Mouse (Mus musculus) kidney, adult 18-20 months (tissue): ENCODE results near the gene Dnajc30.
"Not testable (repeated sequence)": the region's sequence is repeated elsewhere in the genome, so short reads cannot be mapped to it uniquely, and the experiment has no call there.

Experiments used
- DNase-seq: peaks from one replicate; pipeline ENCODE4 v3.0.0; 2021

Dnajc30 gene

DNA sequence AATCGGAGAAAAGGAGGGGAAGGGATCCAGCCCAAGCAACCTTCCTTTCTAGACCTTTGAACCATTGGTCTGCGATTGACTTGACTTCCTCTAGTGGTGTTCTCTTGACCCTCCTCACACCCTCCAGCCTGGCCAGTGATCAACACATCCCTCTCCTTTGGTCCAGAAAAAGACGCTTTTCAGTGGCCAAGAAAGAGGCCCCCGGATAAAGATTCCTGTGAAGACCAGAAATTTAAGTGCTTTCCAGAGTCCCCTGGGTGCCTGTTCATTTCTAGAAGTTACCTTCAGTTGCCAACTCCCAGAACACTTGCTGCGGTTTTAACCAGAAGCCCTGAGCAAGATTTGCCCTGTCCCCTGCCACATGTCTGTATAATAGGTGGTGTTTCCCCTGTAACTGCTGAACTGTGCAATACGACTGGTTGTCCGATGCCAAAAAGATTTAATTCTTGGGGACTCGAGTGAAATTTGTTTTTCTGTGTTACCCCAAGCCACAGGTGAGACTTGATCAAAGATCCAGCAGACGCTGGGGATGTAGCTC lies 976 bp downstream of the Dnajc30 start, which contains the start of gene Bud23:
Bud23 (minus strand) TSS at position 51 of the 538 bp plus-strand sequence.
- DNase-seq: not testable (repeated sequence)

DNA sequence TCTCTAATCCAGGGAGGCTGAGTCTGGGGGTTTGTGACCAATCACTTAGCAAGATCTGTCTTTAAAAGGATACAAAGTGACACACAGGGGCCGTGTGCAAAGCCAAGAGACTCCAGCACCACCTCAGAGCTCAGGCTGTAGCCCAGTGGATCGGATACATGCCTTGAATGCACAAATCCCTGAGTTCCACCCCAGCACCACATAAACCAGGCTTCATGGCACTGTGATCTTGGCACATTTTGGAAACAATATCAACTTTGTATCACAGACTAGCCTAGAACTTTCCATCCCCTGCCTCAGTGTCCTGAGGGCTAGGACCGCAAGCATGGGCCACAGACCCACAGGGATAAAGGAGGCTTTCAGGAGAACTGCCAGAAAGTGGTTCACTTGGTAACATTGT lies 2.0 kb downstream of the Dnajc30 start:
- DNase-seq: no peak

- no peak for DNase-seq
These were observed 6.4 kb downstream of the Dnajc30 start for GRCm38 (mm10) chr5:135070448-135070847.

GRCm38 (mm10) chr5:135072061-135072460 lies 8.1 kb downstream of the Dnajc30 start:
- DNase-seq: no peak

DNA sequence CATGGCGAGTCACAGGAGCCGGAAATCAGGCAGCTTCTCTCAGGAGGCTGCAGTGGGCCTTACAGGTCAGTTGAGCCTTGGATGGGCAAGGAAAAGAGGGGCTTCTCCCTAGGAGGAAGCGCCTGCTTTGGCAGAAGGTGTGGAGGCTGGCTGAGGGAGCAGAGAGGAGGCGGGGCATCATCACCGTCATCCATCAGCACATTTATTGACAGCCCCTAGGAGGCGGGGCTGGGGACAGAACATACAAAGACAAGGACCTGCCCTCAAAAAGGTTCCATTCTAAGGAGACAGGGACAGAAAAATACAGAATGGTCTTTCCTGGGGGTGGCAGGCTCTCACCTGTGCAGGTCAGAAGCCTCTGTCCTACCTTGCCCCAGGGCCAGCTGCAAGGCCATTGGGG lies 8.7 kb downstream of the Dnajc30 start:
- no peak for DNase-seq

DNA sequence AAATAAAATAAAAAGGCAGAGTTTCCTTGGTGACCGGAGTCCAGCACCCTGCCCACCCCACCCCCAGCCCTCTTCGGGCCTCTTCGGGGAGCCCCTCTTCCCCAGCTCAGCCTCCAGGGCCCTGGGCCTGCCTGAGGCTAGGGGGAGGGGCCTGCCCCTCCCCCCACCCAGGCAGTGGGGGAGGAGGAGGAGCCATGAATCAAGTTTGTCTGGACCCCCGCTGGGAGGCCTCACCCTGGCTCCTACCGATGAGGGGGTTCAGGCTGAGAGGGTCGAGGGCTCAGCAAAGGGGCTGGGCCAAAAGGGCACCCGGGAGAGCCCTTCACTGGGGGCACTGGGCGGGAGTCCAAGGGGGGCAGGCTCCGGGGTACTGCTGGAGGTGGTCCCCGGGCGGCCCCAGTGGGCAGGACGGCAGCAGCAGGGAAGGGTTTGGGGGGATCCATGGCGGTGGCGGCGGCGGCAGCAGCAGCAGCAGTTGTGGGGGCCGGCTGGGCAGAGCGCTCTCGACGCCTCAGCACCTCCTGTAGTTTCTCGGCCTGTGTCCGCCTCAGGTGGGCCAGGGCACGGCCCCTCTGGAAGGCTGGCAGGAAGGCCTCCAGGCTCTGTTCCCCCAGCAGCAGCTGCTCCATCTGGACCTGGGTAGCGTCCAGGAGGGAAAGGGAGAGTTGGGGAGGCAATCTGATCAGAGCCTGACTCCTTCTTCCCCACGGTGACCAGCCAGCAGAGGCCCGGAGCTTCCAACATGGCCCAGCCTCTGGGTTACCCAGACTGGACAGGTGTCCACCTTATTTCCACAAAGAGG lies 9.5 kb downstream of the Dnajc30 start:
- DNase-seq: no peak

DNA sequence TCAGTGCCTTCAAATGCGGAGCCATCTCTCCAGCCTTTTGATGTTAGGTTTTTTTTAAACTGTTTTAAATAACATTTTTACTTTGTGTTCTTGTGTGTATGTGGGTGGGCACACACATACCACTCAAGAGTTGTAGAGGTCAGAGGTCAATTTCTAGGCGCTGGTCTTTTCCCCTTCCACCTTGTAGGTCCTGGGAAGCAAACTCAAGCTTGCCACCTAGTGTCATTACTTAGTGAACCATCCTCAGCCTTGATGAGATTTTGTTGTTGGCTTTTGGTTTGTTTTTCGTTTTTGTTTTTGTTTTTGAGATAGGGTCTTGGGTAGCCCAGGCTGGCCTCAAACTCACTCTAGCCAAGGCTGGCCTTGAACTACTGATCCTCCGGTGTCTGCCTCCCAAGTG lies 11.7 kb downstream of the Dnajc30 start:
- DNase-seq: no peak

DNA sequence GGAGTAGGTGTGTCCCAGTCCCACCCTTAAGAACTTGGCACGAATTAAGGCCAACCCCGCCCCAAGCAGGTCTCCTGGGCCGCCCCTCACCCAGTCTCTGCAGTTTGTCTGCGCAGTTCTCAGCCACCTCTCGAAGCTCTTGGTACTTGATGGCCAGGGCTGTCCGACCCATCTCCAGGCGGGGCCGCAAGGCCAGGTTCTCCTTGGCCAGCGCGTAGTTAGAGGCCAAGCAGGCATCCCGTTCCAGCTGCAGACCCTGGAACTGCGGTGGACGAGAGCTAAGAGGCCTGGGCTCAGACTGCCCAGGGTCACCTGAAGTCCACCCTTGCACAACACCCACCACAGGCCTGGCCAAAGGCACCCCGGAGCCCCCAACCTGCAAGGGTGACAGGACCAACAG lies 12.4 kb downstream of the Dnajc30 start:
- peak; percentile 32 for DNase-seq

DNA sequence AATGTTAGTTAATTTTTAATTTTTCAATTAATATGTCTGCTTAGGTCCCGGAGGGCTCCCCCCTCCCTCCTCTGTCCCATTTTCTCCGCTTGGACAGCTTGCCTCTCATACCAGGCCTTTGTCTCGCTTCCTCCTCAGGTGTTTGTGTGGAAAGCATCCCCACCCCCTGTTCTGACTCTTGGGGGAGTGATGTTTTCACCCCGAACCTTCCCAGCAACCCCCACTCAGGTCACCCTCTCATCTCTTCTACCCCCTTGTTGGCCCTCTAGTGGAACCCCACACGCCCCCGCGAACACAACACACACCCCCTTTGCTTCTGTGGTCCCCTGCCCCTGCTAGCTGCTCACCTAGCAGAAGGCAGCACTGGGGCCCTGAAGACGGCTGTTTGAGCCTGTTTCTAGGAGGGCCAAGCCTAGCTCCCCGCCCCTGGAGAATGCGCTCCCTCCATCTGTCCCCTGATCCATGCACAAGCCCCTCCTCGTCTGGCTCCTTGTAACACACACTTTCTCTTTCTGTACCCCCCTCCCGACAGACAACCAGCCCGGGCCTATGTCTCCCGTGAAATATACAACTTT lies 13.0 kb downstream of the Dnajc30 start:
- peak; percentile 63 for DNase-seq

- peak; percentile 94 for DNase-seq
These were observed 13.8 kb downstream of the Dnajc30 start, which contains the start of gene Vps37d for GRCm38 (mm10) chr5:135077564-135078481. Gene Vps37d (minus strand): TSS chr5:135078266.

DNA sequence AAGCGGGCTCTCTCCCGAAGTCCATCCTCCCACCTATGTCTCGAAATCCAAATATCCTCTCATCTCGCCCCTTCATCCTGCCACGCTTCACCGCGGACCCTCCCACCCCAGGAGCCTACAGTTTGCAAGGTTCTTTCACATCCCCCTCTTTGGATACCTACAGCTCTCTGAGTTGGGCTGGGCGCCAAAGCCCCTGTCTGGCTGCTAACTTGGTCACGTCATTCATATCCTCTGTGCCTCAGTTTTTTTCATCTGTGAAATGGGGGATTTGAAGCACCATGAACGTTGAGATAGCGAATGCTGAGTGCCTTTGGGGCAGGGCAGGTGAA lies 14.4 kb downstream of the Dnajc30 start:
- DNase-seq: no peak

DNA sequence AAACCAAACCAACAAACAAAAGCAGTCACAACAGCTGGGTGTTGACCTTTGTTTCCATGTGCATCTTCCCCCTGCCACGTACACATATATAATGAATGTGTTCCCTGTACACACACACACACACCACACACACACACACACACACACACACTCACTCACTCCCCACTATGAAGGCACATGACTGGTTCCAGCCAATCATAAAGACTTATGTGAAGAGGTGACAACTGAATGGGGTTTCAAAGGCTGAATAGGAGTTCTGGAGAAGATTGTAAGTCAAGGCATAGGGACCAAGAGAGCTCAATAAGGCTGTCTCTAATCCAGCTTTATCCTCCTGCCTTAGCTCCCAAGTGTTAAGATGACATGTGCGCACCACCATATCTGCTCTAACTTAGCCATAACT lies 15.6 kb downstream of the Dnajc30 start:
- no peak for DNase-seq

- DNase-seq: peak; percentile 25
These were observed 16.5 kb downstream of the Dnajc30 start for GRCm38 (mm10) chr5:135080539-135080938.

GRCm38 (mm10) chr5:135086871-135087270 lies 22.9 kb downstream of the Dnajc30 start:
- no peak for DNase-seq

DNA sequence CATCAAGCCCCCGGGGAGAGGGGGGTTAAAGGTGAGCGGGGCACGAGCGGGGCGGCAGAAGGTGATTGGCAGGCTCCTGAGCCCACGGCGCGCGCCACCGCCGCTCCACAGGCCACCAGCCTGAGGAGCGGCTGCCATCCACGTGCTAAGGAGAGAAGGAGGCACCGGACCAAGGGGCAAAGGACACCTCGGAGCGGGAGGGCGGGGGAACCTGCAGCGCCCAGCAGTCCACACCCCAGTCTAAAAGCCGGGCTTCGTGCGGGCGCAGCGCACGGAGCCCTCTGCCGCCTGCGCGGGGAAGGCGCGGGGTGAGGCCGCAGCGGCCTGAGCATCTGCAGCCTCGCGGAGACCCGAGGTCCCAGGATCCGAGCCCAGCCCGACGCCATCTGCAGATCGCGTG lies 25.7 kb downstream of the Dnajc30 start, which contains the start of gene Mlxipl:
Mlxipl (plus strand) TSS at position 238 of the 400 bp plus-strand sequence.
- peak; percentile 76 for DNase-seq

DNA sequence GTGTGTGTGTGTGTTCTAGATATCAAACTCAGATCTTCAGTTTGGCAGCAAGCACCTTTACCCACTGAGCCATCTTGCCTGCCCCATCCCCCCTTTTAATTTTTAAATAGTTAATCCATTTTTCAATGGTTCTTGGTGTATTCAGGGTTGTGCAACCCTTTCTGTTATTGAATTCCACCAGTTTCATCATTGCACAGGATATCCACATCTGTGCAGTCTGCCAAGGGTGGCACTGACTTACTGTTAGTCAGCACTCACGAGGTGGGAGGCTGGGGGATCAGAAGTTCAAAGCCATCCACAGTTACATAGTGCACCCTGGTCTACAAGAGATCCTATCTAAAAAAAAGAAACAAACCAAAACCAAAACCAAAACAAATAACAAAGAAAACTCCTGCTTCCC lies 37.0 kb downstream of the Dnajc30 start:
- DNase-seq: no peak

DNA sequence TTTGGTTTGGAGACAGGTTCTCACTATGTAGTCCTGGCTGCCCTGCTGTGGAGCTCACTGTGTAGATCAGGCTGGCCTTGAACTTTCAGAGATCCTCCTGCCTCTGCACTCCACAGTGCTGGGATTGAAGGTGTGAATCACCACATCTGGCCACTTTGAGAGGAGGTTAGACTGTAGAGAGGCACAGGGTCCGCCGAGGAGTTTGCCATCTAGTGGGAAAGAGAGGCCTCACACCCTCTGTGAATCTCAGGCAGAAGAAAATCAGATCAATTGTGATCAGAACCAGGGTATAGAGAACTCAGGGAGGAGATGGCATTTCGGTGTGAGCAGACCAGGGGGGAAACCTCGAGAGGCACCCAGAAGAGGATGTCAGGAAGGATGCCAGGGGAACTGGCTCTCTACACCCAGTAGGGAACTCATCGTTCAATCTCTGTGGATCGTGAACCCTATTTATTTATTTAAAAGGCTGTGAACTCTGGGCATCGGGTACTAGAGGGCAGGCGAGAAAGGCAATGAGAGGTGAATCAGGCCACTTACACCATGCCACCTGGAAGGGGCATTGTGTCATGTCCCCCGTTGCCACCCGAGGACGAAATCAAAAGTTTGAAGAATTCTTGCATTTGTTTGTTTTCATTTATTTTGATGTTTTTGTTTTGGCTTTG lies 40.1 kb downstream of the Dnajc30 start:
- peak; percentile 36 for DNase-seq

DNA sequence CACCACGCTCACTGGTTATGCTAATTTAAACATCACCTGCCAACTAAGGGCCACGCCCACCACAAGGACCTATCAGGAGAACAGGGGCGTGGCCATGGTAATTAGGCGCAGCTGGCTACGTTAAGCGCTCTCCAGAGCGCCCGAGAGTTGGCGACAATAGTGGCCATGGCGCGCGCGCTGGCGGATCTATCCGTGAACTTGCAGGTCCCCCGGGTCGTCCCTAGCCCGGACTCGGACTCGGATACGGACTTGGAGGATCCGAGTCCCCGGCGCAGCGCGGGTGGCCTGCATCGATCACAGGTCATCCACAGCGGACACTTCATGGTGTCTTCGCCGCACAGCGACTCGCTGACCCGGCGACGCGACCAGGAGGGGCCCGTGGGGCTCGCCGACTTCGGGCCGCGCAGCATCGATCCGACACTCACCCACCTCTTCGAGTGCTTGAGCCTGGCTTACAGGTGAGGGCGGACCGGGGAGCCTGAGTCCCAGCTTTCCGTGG lies 42.8 kb downstream of the Dnajc30 start:
- peak; percentile 93 for DNase-seq

- peak; percentile 91 for DNase-seq
These were observed 43.8 kb downstream of the Dnajc30 start for GRCm38 (mm10) chr5:135107521-135108501.

DNA sequence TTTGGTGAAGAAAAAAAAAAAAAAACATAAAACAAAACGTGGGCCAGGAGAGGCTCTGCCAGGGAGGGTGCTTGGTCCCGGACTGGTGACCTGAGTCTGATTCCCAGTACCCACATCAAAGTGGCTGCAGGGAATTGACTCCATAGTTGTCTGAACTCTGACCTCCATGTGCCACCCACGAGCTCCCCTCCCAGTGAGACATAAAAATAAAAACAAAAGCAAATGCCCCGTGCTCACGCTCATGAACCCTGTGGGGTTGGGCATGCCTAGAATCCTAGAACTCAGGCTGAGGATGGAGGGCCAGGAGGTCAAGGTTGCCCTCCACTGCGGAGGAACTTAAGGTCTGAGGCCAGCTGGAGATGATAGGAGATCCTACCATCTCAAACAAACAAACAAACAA lies 45.0 kb downstream of the Dnajc30 start:
- peak; percentile 60 for DNase-seq

DNA sequence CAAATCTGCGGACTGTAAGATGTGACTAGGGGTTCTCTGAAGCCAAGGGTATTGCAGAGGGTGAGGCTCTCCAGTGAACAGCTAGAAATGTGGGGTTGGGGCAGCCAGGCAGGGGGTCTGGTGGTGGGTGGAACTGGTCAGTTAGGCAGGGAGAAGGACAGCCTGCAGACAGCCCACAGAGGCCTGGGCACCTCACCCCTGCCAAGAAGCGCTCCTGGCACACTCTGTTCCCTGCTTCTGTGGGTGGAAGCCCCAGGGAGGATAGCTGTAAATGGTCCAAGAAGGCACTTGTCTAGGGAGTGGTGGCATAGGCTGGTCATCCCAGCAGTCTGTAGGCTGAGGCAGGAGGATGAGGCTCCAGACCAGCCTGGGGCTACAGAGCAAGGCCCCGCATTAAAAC lies 45.4 kb downstream of the Dnajc30 start:
- peak; percentile 58 for DNase-seq
